Mouse (Mus musculus) C2C12 (cell line): ENCODE measurements around the gene Daam1. TPM values are rescaled to one million over a fixed set of nuclear protein-coding genes. Genes with fewer than 3 reads are reported as not detected.

Experiments
- H3K27me3 ChIP-seq: one replicate; pipeline ENCODE4 v1.6.1; 2011; ENCODE audit not compliant: control insufficient read depth, insufficient read depth, insufficient read length
- H3K36me3 ChIP-seq: one replicate; pipeline ENCODE4 v1.6.1; 2011; ENCODE audit not compliant: control insufficient read depth, insufficient read depth
- H3K4me3 ChIP-seq: one replicate; pipeline ENCODE4 v1.5.1; 2011; ENCODE audit warnings: mild to moderate bottlenecking, control low read depth; ENCODE audit not compliant: poor library complexity, insufficient read depth, severe bottlenecking
- H3K79me2 ChIP-seq: one replicate; pipeline ENCODE4 v1.6.1; 2011; ENCODE audit not compliant: control insufficient read depth, insufficient read depth
- H3K79me3 ChIP-seq: one replicate; pipeline ENCODE4 v1.6.1; 2011; ENCODE audit warnings: low read depth, control low read depth
- H3ac ChIP-seq: one replicate; pipeline ENCODE3; 2011; ENCODE audit warnings: low read depth; ENCODE audit not compliant: control insufficient read depth, insufficient read length
- CEBPB ChIP-seq: IDR thresholded peaks from one replicate; pipeline ENCODE4 v1.6.1; 2011; ENCODE audit warnings: low read depth, mild to moderate bottlenecking, control low read depth, moderate library complexity
- CTCF ChIP-seq: IDR thresholded peaks from one replicate; pipeline ENCODE4 v1.5.1; 2011; ENCODE audit not compliant: control insufficient read depth, insufficient read depth, insufficient read length
- FOSL1 ChIP-seq: IDR thresholded peaks from one replicate; pipeline ENCODE4 v1.8.0; 2011; ENCODE audit warnings: mild to moderate bottlenecking, low read length; ENCODE audit not compliant: poor library complexity, insufficient read depth, severe bottlenecking
- MAX ChIP-seq: IDR thresholded peaks from one replicate; pipeline ENCODE4 v1.6.1; 2011; ENCODE audit warnings: mild to moderate bottlenecking, control low read depth
- MYOD1 ChIP-seq: IDR thresholded peaks from one replicate; pipeline ENCODE4 v1.6.1; 2011; ENCODE audit warnings: low read depth; ENCODE audit not compliant: control insufficient read depth, insufficient read length
- MYOG ChIP-seq: IDR thresholded peaks from one replicate; pipeline ENCODE4 v1.6.1; 2011; ENCODE audit not compliant: control insufficient read depth, insufficient read length; ENCODE audit errors: extremely low read depth
- USF1 ChIP-seq: IDR thresholded peaks from one replicate; pipeline ENCODE4 v1.6.1; 2011; ENCODE audit warnings: low read depth, mild to moderate bottlenecking, control low read depth, moderate library complexity
- polyA plus RNA-seq: library from polyadenylated mRNA; unstranded; fragments of >200 nt; fragmentation: generic; extraction: Trizol; gene quantifications from one replicate; pipeline ENCODE4 v1.2.1, GENCODE M21; 2012; ENCODE audit warnings: missing spikeins

Daam1 gene
- polyA plus RNA-seq, 1 experiment = 3.2 TPM

DNA sequence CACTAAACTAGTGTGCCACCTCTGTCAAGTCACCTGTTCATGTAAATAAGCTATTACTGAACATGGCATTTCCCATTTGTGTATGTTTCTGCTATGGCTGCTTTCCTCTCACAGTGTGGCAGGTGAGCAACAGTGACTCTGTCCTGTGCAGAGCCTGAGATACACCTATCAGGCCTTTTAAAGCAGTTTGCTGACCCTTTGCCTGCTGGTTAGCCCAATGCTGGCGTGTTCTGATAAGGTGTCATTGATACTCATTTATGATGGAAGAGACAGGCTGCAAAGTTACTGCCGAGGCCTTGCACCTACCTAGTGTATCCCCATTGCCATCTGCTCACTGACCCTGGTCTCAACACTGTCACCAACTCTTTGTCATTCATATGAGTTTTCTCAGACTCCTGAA, 99.0 kb downstream of the Daam1 start:
- H3ac ChIP-seq = no peak overlapping the region
- H3K36me3 ChIP-seq = no peaks in the 10 kb centered on the region
- H3K4me3 ChIP-seq = no peak overlapping the region
- peaks cover 4% of the 10 kb centered on the region for H3K79me3 ChIP-seq
- no peaks in the 10 kb centered on the region for H3K27me3 ChIP-seq
- TF ChIP-seq CEBPB = no peak
- TF ChIP-seq MAX = no peak
- no peak for TF ChIP-seq USF1
- TF ChIP-seq FOSL1 = no peak
- TF ChIP-seq CTCF = no peak
- no peak for TF ChIP-seq MYOG
- peaks cover 6% of the 10 kb centered on the region for H3K79me2 ChIP-seq

DNA sequence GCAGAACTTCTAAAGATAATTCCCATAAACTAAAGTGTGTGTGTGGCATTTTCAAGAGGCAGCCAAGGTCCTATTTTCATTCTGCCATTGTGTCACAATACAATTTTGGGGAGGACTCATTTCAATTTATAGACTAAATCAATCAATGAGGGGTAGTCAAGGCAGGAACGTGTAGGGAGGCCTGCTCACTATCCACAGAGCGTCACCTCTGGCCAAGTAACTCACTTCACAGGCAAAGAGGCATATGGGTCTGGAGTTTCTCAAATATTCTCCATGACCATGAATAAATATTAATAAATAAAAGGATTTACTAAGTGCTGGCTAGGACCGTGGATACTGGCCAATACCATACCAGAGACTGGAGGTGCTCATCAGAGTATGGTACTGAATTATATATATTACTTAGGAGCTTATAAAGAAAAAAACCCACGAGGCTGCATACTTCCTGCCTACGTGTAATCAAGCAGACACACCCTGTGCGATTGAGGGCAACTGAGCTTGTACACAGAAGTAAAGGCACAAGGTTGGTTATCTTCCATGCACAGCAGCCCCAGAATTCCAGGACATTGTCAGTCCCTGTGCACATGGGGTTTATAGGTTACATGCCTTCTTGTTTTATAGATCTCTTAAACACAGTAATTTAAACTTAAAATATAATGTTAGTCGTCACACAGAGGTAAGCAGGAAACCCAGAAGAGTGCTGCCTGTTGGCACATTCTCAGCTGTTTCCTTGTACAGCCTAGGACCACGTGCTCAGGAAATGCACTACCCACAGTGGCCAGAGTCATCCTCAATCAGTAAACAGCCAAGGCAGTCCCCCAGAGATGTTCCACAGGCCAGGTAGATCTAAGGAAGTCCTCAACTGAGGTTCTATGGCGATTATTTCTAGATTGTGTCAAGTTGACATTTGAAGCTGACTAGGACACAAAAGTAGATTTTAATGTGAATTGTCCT, 101.8 kb downstream of the Daam1 start:
- TF ChIP-seq USF1 (no peak), MAX (no peak), CTCF (no peak), MYOD1 (no peak), MYOG (no peak), FOSL1 (no peak), CEBPB (no peak)
- Histone ChIP-seq H3ac (no peak overlapping the region), H3K79me2 (peaks cover 6% of the 10 kb centered on the region), H3K27me3 (no peaks in the 10 kb centered on the region), H3K4me3 (no peak overlapping the region), H3K79me3 (peaks cover 1% of the 10 kb centered on the region), H3K36me3 (peaks cover 10% of the 10 kb centered on the region)

DNA sequence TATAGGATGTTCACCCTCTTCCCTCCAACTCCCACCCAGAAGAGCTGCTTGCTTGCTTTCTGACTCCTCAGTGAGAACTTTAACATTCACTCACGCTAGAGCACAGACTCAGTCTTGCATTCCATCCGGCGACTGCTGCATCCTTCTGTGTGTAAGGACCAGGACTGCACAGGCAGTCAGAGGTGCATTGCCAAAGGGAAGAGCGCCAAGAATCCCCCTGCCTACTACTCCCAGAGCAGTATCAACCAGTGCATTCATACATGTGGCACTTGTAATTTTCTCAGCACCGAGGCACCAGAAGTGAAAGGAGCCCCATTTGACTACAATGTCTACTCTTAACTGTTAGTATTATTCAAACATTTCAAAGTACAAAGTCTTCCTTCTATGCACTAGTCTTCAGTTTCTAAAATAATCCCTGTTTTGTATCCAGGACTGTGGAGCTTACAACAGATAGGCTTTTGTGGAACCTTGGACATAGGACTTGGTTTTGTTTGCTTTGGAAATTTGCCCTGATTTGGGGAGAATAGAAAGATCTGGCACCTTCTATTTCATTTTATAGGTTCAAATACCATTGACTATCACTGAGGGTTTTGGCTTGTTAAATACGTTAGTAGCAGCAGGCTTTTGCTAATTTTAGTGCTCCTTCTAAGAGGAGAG, 103.2 kb downstream of the Daam1 start:
- H3K79me3 ChIP-seq = peaks cover 1% of the 10 kb centered on the region
- no peak for TF ChIP-seq CEBPB
- H3K27me3 ChIP-seq = no peaks in the 10 kb centered on the region
- H3K36me3 ChIP-seq = peaks cover 20% of the 10 kb centered on the region
- peaks cover 6% of the 10 kb centered on the region for H3K79me2 ChIP-seq
- no peak overlapping the region for H3K4me3 ChIP-seq
- no peak overlapping the region for H3ac ChIP-seq

- Histone ChIP-seq H3K4me3 (no peak overlapping the region), H3K79me2 (no peaks in the 10 kb centered on the region), H3ac (no peak overlapping the region), H3K36me3 (peaks cover 23% of the 10 kb centered on the region), H3K27me3 (no peaks in the 10 kb centered on the region), H3K79me3 (no peaks in the 10 kb centered on the region)
- no peak for TF ChIP-seq USF1
- TF ChIP-seq CEBPB = no peak
- TF ChIP-seq MYOG = no peak
- TF ChIP-seq MYOD1 = no peak
- no peak for TF ChIP-seq CTCF
- TF ChIP-seq MAX = no peak
- no peak for TF ChIP-seq FOSL1
Measured at GRCm38 (mm10) chr12:71936636-71937035, 105.8 kb downstream of the Daam1 start.

- H3K36me3 ChIP-seq = peaks cover 29% of the 10 kb centered on the region
- H3K27me3 ChIP-seq = no peaks in the 10 kb centered on the region
- no peak overlapping the region for H3K4me3 ChIP-seq
- TF ChIP-seq CEBPB (no peak), FOSL1 (no peak), MYOD1 (no peak), CTCF (no peak), MAX (no peak), MYOG (no peak), USF1 (no peak)
- no peaks in the 10 kb centered on the region for H3K79me3 ChIP-seq
- no peaks in the 10 kb centered on the region for H3K79me2 ChIP-seq
- H3ac ChIP-seq = no peak overlapping the region
Measured at GRCm38 (mm10) chr12:71938513-71938912, 107.6 kb downstream of the Daam1 start.
